Mouse (Mus musculus) liver, adult 2 months (tissue): Measurements from ENCODE around the gene Tbca.

ENCODE experiments used
- CTCF ChIP-seq: fragments of 200-500 bp; IDR thresholded peaks from 2 replicates; pipeline ENCODE4 v1.5.1; 2011; ENCODE audit warnings: low read depth, low read length, control low read depth
- POLR2A ChIP-seq: fragments of 200-500 bp; IDR thresholded peaks from 2 replicates; pipeline ENCODE4 v1.6.1; 2011; ENCODE audit warnings: low read length, control low read depth; ENCODE audit not compliant: insufficient read depth; ENCODE audit errors: extremely low read depth

- TF ChIP-seq CTCF = no peak
- no peak for TF ChIP-seq POLR2A
Observed at GRCm38 (mm10) chr13:94811451-94811850, 22.7 kb downstream of the Tbca start.
